Comparison of ENCODE assay signal across 8 mouse cellular contexts in genomic region chr7:43680960-43681359, GRCm38 (mm10). TPM values are rescaled to one million over a fixed set of nuclear protein-coding genes. Genes with fewer than 3 reads are reported as not detected.
DNase-seq lines count a peak whose midpoint lies in the region; ATAC-seq and TF ChIP-seq lines count a peak whose summit lies in the region.

No protein-coding gene starts in this region.

- H3K4me3 ChIP-seq in spleen, adult 2 months (ENCODE audit: extremely low read depth, insufficient read depth, insufficient read length), result no peak overlapping the region
- no peak overlapping the region for H3K4me3 ChIP-seq in bone marrow, adult 2 months (replicated peaks; ENCODE audit: control insufficient read depth, low read depth, low read length)
- no peak overlapping the region for H3K4me3 ChIP-seq in forebrain, postnatal 0 days (ENCODE audit: low read depth, low read length)
- no peak overlapping the region for H3K4me3 ChIP-seq in liver, embryonic 14.5 days (ENCODE audit: insufficient read depth in 1 of 2, low read depth in 2 of 2, low read length in 2 of 2)
- no peak overlapping the region for H3K4me3 ChIP-seq in neural tube, embryonic 13.5 days

- TF ChIP-seq EP300 in liver, embryonic 14.5 days (IDR thresholded peaks at IDR 0.05; ENCODE audit: low read depth), result no peak

- no peak for TF ChIP-seq POLR2A in spleen, adult 2 months (IDR thresholded peaks at IDR 0.05; ENCODE audit: low read depth, low read length)
- TF ChIP-seq POLR2A in bone marrow, adult 2 months (IDR thresholded peaks at IDR 0.05; ENCODE audit: borderline replicate concordance, control insufficient read depth, low read depth, low read length), result no peak

- H3K36me3 ChIP-seq in spleen, adult 2 months (ENCODE audit: control insufficient read depth, insufficient read depth, low read length), result peaks cover 13% of the 10 kb centered on the region
- peaks cover 21% of the 10 kb centered on the region for H3K36me3 ChIP-seq in forebrain, postnatal 0 days (ENCODE audit: insufficient read depth)
- peaks cover 4% of the 10 kb centered on the region for H3K36me3 ChIP-seq in liver, embryonic 14.5 days (replicated peaks; ENCODE audit: control insufficient read depth, insufficient read depth, low read depth)
- H3K36me3 ChIP-seq in neural tube, embryonic 13.5 days, result peaks cover 27% of the 10 kb centered on the region

- H3K27ac ChIP-seq in spleen, adult 2 months (ENCODE audit: insufficient read depth, low read length), result no peak overlapping the region
- no peak overlapping the region for H3K27ac ChIP-seq in bone marrow, adult 2 months (ENCODE audit: control insufficient read depth, insufficient read depth, low read depth, low read length, poor library complexity)
- no peak overlapping the region for H3K27ac ChIP-seq in forebrain, postnatal 0 days (ENCODE audit: low read depth, low read length)
- no peak overlapping the region for H3K27ac ChIP-seq in liver, embryonic 14.5 days
- no peak overlapping the region for H3K27ac ChIP-seq in neural tube, embryonic 13.5 days (replicated peaks)

- TF ChIP-seq CTCF in spleen, adult 2 months (IDR thresholded peaks at IDR 0.05; ENCODE audit: extremely low read depth, insufficient read depth, insufficient read length, insufficient replicate concordance), result peak; percentile 81; the same call in 1 of the 2 replicates
- peak; percentile 88 for TF ChIP-seq CTCF in bone marrow, adult 2 months (IDR thresholded peaks at IDR 0.05; ENCODE audit: control insufficient read depth, insufficient read depth, low read length)
- TF ChIP-seq CTCF in forebrain, postnatal 0 days (IDR thresholded peaks at IDR 0.05; ENCODE audit: low read depth), result peak; percentile 85
- TF ChIP-seq CTCF in liver, embryonic 14.5 days (IDR thresholded peaks at IDR 0.05; ENCODE audit: low read depth), result peak; percentile 88

- DNase-seq in spleen, adult 2 months (ENCODE audit: low read depth in 1 of 2, low spot score in 2 of 2), result peak; percentile 11 to 35
- no peak for DNase-seq in spleen, adult 12 weeks (ENCODE audit: low spot score)
- DNase-seq in forebrain, postnatal 0 days, result peak; percentile 66
- peak; percentile 53 for DNase-seq in kidney, adult 9 months
- peak in 1 of 3 experiments; percentile 15 for DNase-seq in liver, embryonic 14.5 days (ENCODE audit: low read depth in 3 of 3, low spot score in 3 of 3)
- peak; percentile 30 to 38 for DNase-seq in urinary bladder, postnatal 36 days (ENCODE audit: low spot score in 2 of 2)

- 36% methylated on average over 5 of the region's 5 CpGs for WGBS in spleen, adult 2 months
- 35% methylated on average over 5 of the region's 5 CpGs for WGBS in bone marrow, adult 2 months
- WGBS in forebrain, postnatal 0 days, result 18% methylated on average over 5 of the region's 5 CpGs
- 26% methylated on average over 5 of the region's 5 CpGs for WGBS in liver, embryonic 14.5 days (ENCODE audit: insufficient replicate concordance)
- 18% methylated on average over 5 of the region's 5 CpGs for WGBS in neural tube, embryonic 13.5 days

- no peak overlapping the region for H3K4me2 ChIP-seq in forebrain, postnatal 0 days (ENCODE audit: low read depth)
- H3K4me2 ChIP-seq in liver, embryonic 14.5 days (ENCODE audit: low read depth), result no peak overlapping the region
- no peak overlapping the region for H3K4me2 ChIP-seq in neural tube, embryonic 13.5 days

- no peaks in the 10 kb centered on the region for H3K4me1 ChIP-seq in spleen, adult 2 months (ENCODE audit: control insufficient read depth, insufficient read depth, insufficient read length)
- no peaks in the 10 kb centered on the region for H3K4me1 ChIP-seq in bone marrow, adult 2 months (ENCODE audit: control insufficient read depth, insufficient read depth, low read length)
- no peaks in the 10 kb centered on the region for H3K4me1 ChIP-seq in forebrain, postnatal 0 days (ENCODE audit: insufficient read depth)
- H3K4me1 ChIP-seq in liver, embryonic 14.5 days (replicated peaks; ENCODE audit: control insufficient read depth in 2 of 2, insufficient read depth in 2 of 2, low read length in 1 of 2), result no peaks in the 10 kb centered on the region
- no peaks in the 10 kb centered on the region for H3K4me1 ChIP-seq in neural tube, embryonic 13.5 days (replicated peaks)

- H3K27me3 ChIP-seq in spleen, adult 2 months (ENCODE audit: control insufficient read depth, insufficient read depth, low read length), result no peaks in the 10 kb centered on the region
- H3K27me3 ChIP-seq in forebrain, postnatal 0 days (ENCODE audit: insufficient read depth, low read length), result no peaks in the 10 kb centered on the region
- no peaks in the 10 kb centered on the region for H3K27me3 ChIP-seq in liver, embryonic 14.5 days (ENCODE audit: control insufficient read depth, insufficient read depth, low read length)
- no peaks in the 10 kb centered on the region for H3K27me3 ChIP-seq in neural tube, embryonic 13.5 days

- peak; percentile 80 for ATAC-seq in forebrain, postnatal 0 days
- ATAC-seq in liver, embryonic 14.5 days (ENCODE audit: insufficient read depth), result no peak
- 0 out of 2 replicates have a peak, but pooled peaks have one; percentile 9 for ATAC-seq in neural tube, embryonic 13.5 days (ENCODE audit: low read depth)

- no peaks in the 10 kb centered on the region for H3K9me3 ChIP-seq in forebrain, postnatal 0 days (ENCODE audit: low read length)
- H3K9me3 ChIP-seq in liver, embryonic 14.5 days (ENCODE audit: control insufficient read depth, low read length), result no peaks in the 10 kb centered on the region
- H3K9me3 ChIP-seq in neural tube, embryonic 13.5 days, result no peaks in the 10 kb centered on the region

- no peak overlapping the region for H3K9ac ChIP-seq in forebrain, postnatal 0 days
- no peak overlapping the region for H3K9ac ChIP-seq in liver, embryonic 14.5 days (replicated peaks)
- H3K9ac ChIP-seq in neural tube, embryonic 13.5 days, result no peak overlapping the region

RNA-seq across cellular contexts. Expression of gene Ctu1, which starts 9.1 kb away (rescaled TPM):
- polyA plus RNA-seq in spleen, adult 2 months (2012; rRNA removed), result 8.9 and 11.4 TPM in 2 replicates
- polyA plus RNA-seq in bone marrow, adult 2 months (2011; ENCODE audit: insufficient read depth, insufficient read length, low replicate concordance, missing spikeins), result 2.4 and 3.6 TPM in 2 replicates
- 36.9 and 40.3 TPM in 2 replicates for total RNA-seq in forebrain, postnatal 0 days (2014; rRNA removed)
- 22.5 and 22.9 TPM in 2 replicates for polyA plus RNA-seq in forebrain, postnatal 0 days (2015; fragmentation: Nextera tagmentation; extraction: Ambion mirVana)
- 3.1 and 3.2 TPM in 2 replicates for polyA plus RNA-seq in liver, embryonic 14.5 days (2012; rRNA removed)
- 2.2 TPM in 2 replicates for polyA plus RNA-seq in liver, embryonic 14.5 days (2014; fragmentation: Nextera tagmentation; extraction: Ambion mirVana)
- polyA plus RNA-seq in neural tube, embryonic 13.5 days (2015; fragmentation: Nextera tagmentation; extraction: Ambion mirVana), result 20.1 and 21.1 TPM in 2 replicates

RNA-seq across cellular contexts. Expression of gene Klk14, which starts 9.3 kb away (rescaled TPM):
- polyA plus RNA-seq in spleen, adult 2 months (2012; rRNA removed), result not detected in 2 replicates
- not detected in 2 replicates for polyA plus RNA-seq in bone marrow, adult 2 months (2011; ENCODE audit: insufficient read depth, insufficient read length, low replicate concordance, missing spikeins)
- not detected in 2 replicates for total RNA-seq in forebrain, postnatal 0 days (2014; rRNA removed)
- not detected in 2 replicates for polyA plus RNA-seq in forebrain, postnatal 0 days (2015; fragmentation: Nextera tagmentation; extraction: Ambion mirVana)
- polyA plus RNA-seq in liver, embryonic 14.5 days (2012; rRNA removed), result 0.04 and 0.05 TPM in 2 replicates
- not detected in 2 replicates for polyA plus RNA-seq in liver, embryonic 14.5 days (2014; fragmentation: Nextera tagmentation; extraction: Ambion mirVana)
- polyA plus RNA-seq in neural tube, embryonic 13.5 days (2015; fragmentation: Nextera tagmentation; extraction: Ambion mirVana), result not detected in 2 replicates

RNA-seq across cellular contexts. Expression of gene Siglece, which starts 21.0 kb away (rescaled TPM):
- polyA plus RNA-seq in spleen, adult 2 months (2012; rRNA removed), result 23.3 and 25.6 TPM in 2 replicates
- polyA plus RNA-seq in bone marrow, adult 2 months (2011; ENCODE audit: insufficient read depth, insufficient read length, low replicate concordance, missing spikeins), result 14.5 and 24.2 TPM in 2 replicates
- 1.2 TPM in 1 of 2 replicates, not detected in the other for total RNA-seq in forebrain, postnatal 0 days (2014; rRNA removed)
- polyA plus RNA-seq in forebrain, postnatal 0 days (2015; fragmentation: Nextera tagmentation; extraction: Ambion mirVana), result 0.31 and 0.64 TPM in 2 replicates
- polyA plus RNA-seq in liver, embryonic 14.5 days (2012; rRNA removed), result 1.5 and 1.6 TPM in 2 replicates
- 1.1 and 2.0 TPM in 2 replicates for polyA plus RNA-seq in liver, embryonic 14.5 days (2014; fragmentation: Nextera tagmentation; extraction: Ambion mirVana)
- polyA plus RNA-seq in neural tube, embryonic 13.5 days (2015; fragmentation: Nextera tagmentation; extraction: Ambion mirVana), result 0.41 TPM in 1 of 2 replicates, not detected in the other

RNA-seq across cellular contexts. Expression of gene Klk13, which starts 31.4 kb away (rescaled TPM):
- polyA plus RNA-seq in spleen, adult 2 months (2012; rRNA removed), result 0.04 TPM in 1 of 2 replicates, not detected in the other
- polyA plus RNA-seq in bone marrow, adult 2 months (2011; ENCODE audit: insufficient read depth, insufficient read length, low replicate concordance, missing spikeins), result not detected in 2 replicates
- not detected in 2 replicates for total RNA-seq in forebrain, postnatal 0 days (2014; rRNA removed)
- polyA plus RNA-seq in forebrain, postnatal 0 days (2015; fragmentation: Nextera tagmentation; extraction: Ambion mirVana), result 0.11 TPM in 1 of 2 replicates, not detected in the other
- polyA plus RNA-seq in liver, embryonic 14.5 days (2012; rRNA removed), result 0.02 and 0.04 TPM in 2 replicates
- polyA plus RNA-seq in liver, embryonic 14.5 days (2014; fragmentation: Nextera tagmentation; extraction: Ambion mirVana), result 0.06 TPM in 1 of 2 replicates, not detected in the other
- polyA plus RNA-seq in neural tube, embryonic 13.5 days (2015; fragmentation: Nextera tagmentation; extraction: Ambion mirVana), result not detected in 2 replicates

RNA-seq across cellular contexts. Expression of gene Ceacam18, which starts 46.5 kb away (rescaled TPM):
- polyA plus RNA-seq in spleen, adult 2 months (2012; rRNA removed), result not detected in 2 replicates
- polyA plus RNA-seq in bone marrow, adult 2 months (2011; ENCODE audit: insufficient read depth, insufficient read length, low replicate concordance, missing spikeins), result not detected in 2 replicates
- 0.15 TPM in 1 of 2 replicates, not detected in the other for total RNA-seq in forebrain, postnatal 0 days (2014; rRNA removed)
- not detected in 2 replicates for polyA plus RNA-seq in forebrain, postnatal 0 days (2015; fragmentation: Nextera tagmentation; extraction: Ambion mirVana)
- not detected in 2 replicates for polyA plus RNA-seq in liver, embryonic 14.5 days (2012; rRNA removed)
- polyA plus RNA-seq in liver, embryonic 14.5 days (2014; fragmentation: Nextera tagmentation; extraction: Ambion mirVana), result 0.08 TPM in 1 of 2 replicates, not detected in the other
- polyA plus RNA-seq in neural tube, embryonic 13.5 days (2015; fragmentation: Nextera tagmentation; extraction: Ambion mirVana), result not detected in 2 replicates
